Mouse (Mus musculus) right cerebral cortex, postnatal 4 days (tissue): Measurements from ENCODE around the gene Olfr706.
"Not testable (repeated sequence)": the region's sequence is repeated elsewhere in the genome, so short reads cannot be mapped to it uniquely, and the experiment has no call there.

Experiments used
- DNase-seq: peaks from one replicate; pipeline ENCODE4 v3.0.0-alpha.2; 2022

The Olfr706 gene

DNA sequence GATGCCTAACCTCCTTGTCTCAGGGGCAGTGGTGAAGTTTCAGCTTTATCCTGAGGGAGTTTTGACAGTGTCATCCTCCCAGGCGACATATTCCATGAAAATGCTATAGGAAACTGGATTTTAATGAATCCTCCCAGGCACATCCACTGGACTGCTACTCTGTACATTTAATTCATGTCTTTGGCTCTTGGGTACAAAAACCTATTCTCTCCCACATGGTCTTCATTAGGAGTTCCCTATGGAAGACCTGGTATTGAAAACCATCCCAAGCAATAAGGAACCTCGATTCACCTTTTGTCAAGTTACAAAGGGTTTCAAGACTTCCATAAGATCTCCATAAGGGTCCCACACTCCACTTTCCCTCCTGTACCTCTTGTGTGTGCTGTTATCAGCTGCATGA is at the start of gene Olfr706:
TSS of gene Olfr706 (minus strand) at position 101 of the 400 bp plus-strand sequence.
- DNase-seq: no peak

DNA sequence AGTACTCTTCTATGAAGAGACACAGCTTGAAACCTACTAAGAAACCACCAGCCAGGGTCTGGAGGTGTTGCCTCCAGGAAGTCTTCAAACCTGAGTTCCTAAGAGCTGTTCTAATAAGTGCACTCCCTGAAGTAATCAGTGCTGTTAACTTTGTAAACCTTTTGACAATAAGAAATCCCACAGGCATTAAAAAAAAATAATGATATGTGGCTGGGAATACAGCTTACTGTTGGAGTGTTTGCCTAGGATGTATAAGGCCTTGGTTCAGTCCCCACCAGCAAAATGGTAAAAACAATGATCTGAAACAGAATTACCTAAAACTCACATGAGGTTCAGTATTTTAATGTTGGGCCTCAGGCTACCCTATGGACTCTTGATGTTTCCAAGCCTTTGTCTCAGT is 44.2 kb upstream of the Olfr706 start, which contains the start of gene Olfr709-ps1:
TSS of gene Olfr709-ps1 (minus strand) at position 101 of the 400 bp plus-strand sequence.
- no peak for DNase-seq

DNA sequence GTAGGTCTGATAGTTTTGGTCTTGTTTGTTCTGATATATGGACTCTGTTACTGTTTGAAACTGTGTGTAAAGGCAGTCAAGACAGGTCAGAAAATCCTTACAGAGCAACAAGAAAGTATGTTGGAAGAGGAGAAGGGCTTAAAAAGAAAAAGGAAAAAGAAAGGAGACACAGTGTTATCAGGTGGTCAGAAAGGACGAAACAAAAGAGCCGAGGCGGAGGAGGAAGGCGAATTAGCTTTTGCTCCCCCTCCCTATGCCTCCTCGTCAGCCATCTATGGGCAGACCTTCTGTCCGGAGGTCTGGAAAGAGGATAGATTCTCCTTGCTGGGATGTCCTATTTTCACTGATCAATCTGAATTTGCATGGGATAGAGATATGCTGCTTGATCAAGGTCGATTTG is 33.0 kb upstream of the Olfr706 start:
- not testable (repeated sequence) for DNase-seq

DNA sequence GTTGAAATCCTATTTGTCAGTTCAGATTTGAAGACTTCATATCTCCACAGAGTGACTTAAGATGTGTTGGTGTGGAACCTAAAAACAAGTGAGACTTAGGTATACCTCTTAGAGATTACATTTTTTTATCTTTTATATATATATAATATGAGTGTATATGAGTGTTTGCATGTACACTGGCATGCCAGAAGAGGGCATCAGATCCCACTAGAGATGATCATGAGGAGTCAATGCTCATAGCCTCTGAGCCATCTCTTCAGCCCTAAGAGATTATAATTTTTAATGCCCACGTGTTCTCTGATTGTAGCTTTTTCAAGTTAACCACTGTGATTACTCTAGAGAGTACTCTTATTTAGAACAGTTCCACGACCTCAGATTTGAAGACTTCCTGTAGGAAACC is 19.7 kb upstream of the Olfr706 start, which contains the start of gene Olfr1532-ps1:
TSS of gene Olfr1532-ps1 (plus strand) at position 326 of the 400 bp plus-strand sequence.
- DNase-seq: no peak

DNA sequence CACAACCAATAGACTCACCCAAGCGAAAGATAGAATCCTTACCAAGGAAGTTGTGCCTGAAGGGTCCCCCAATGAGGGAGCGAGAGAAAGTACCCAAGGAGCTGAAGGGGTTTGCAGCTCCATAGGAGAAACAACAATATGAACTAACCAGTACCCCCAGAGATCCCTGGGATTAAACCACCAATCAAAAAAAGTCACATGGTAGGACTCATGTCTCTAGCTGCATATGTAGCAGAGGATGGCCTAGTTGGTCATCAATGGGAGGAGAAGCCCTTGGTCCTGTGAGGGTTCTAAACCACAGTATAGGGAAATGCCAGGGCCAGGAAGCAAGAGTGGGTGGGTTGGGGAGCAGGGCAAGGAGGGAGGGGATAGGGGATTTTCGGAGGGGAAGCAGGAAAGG is 13.2 kb upstream of the Olfr706 start, which contains the start of gene Olfr707:
TSS of gene Olfr707 (minus strand) at position 101 of the 400 bp plus-strand sequence.
- not testable (repeated sequence) for DNase-seq

DNA sequence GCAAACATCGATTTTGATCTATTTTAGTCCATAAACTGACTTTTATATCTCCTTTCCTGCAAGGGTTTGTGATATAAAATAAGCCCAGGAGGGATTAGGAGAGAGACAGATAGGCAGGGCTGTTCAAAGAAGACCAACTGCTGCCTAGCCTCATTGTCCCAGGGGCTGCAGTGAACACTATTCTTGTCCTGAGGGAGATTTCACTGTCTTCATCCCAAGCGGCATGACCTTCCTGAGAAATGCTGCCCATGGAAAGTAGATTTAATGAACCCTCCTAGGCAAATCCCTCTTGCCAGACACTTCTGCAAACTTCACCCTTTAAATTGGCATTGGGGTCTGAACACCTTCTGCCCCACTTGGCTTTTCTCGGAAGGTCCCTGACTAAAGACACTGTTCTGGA is 11.2 kb downstream of the Olfr706 start, which contains the start of gene Olfr705:
TSS of gene Olfr705 (minus strand) at position 101 of the 400 bp plus-strand sequence.
- no peak for DNase-seq

DNA sequence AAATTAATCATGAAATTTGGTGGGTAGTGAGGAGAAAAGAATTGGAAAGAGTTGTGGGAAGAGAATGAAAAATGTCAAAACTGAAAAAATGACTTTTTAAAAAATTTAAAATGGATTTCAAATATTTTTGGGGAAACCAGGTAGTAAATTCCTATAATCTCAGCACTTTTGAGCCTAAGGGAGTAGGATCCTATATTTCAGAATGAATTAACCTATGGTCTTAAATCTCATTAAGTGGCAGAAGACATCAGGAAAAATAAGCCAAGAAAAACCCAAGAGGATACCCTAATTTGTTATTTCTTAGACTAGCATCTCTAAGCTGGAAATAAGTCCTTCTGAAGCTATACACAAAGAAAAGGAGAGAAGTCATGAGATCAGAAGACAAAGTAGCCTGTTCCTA is 25.1 kb downstream of the Olfr706 start, which contains the start of gene Olfr704:
TSS of gene Olfr704 (plus strand) at position 301 of the 400 bp plus-strand sequence.
- no peak for DNase-seq

DNA sequence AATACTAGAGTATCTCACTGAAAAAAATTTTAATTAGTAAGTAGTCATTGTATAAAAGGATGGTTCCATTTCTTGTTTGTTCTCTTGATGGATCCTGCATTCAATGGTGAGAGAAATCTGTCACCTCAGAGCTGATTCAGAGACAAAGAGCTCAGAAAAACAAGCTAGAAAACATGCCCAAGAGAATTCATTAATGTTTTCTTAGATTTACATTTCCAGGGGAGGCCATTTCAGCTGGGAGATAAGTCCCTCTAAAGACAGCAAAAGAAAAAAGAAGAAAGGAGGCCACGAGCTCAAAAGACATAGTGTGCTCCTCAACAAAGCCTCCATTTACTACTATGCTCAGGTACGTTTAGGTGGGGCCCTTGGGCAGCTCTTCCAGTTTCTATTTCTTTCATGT is 44.9 kb downstream of the Olfr706 start, which contains the start of gene Olfr703:
TSS of gene Olfr703 (plus strand) at position 301 of the 400 bp plus-strand sequence.
- no peak for DNase-seq

DNA sequence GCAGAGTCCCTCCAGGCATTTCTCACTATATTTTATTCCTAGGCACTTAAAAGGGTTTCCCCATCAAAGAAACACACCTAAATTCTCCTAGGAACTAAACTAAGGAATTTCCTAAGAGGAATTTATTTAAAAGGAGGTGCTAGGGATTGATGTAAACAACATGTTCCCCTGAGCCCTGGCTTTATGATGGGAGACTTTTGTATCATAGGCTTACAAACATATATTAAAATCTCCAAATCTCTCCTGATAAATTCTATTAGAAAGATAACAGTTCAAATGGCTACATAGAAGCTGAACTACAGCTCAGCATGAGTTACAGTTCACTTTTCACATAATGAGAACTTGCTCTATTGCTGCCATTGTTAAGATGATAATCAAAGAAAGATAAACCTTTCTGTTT is 54.2 kb downstream of the Olfr706 start, which contains the start of gene Olfr702:
TSS of gene Olfr702 (minus strand) at position 101 of the 400 bp plus-strand sequence.
- DNase-seq: no peak
